Mouse (Mus musculus) fibroblast of lung, adult 2 months (primary cell): Measurements from ENCODE around the gene Nufip1.

Experiments
- DNase-seq: peaks from one replicate; pipeline ENCODE4 v3.0.0-alpha.2; 2011; ENCODE audit warnings: low read depth

The Nufip1 gene

GRCm38 (mm10) chr14:76110396-76111221 lies at the start of gene Nufip1, which contains the start of gene Gpalpp1:
Gene Nufip1 (plus strand): TSS chr14:76110891.
Gene Gpalpp1 (minus strand): TSS chr14:76110760.
- DNase-seq, result peak; percentile 91

- no peak for DNase-seq
These were observed 43.5 kb upstream of the Nufip1 start for GRCm38 (mm10) chr14:76067237-76067636.

- DNase-seq, result no peak
These were observed 42.4 kb upstream of the Nufip1 start for GRCm38 (mm10) chr14:76068296-76068695.

GRCm38 (mm10) chr14:76069296-76069695 lies 41.4 kb upstream of the Nufip1 start:
- DNase-seq, result peak; percentile 45

GRCm38 (mm10) chr14:76072626-76073025 lies 38.1 kb upstream of the Nufip1 start:
- DNase-seq, result no peak

GRCm38 (mm10) chr14:76074206-76074605 lies 36.5 kb upstream of the Nufip1 start:
- no peak for DNase-seq

- DNase-seq, result no peak
These were observed 35.0 kb upstream of the Nufip1 start for GRCm38 (mm10) chr14:76075721-76076120.

GRCm38 (mm10) chr14:76076602-76077001 lies 34.1 kb upstream of the Nufip1 start:
- no peak for DNase-seq

GRCm38 (mm10) chr14:76077088-76077491 lies 33.6 kb upstream of the Nufip1 start:
- no peak for DNase-seq

GRCm38 (mm10) chr14:76081451-76081850 lies 29.2 kb upstream of the Nufip1 start:
- DNase-seq, result no peak

GRCm38 (mm10) chr14:76082086-76082636 lies 28.5 kb upstream of the Nufip1 start:
- DNase-seq, result no peak

- no peak for DNase-seq
These were observed 26.5 kb upstream of the Nufip1 start for GRCm38 (mm10) chr14:76084188-76084587.

- no peak for DNase-seq
These were observed 13.4 kb upstream of the Nufip1 start for GRCm38 (mm10) chr14:76097244-76097643.

- no peak for DNase-seq
These were observed 12.9 kb upstream of the Nufip1 start for GRCm38 (mm10) chr14:76097815-76098214.

GRCm38 (mm10) chr14:76099543-76099942 lies 11.1 kb upstream of the Nufip1 start:
- peak; percentile 70 for DNase-seq

- no peak for DNase-seq
These were observed 5.1 kb downstream of the Nufip1 start for GRCm38 (mm10) chr14:76115744-76116143.

- DNase-seq, result no peak
These were observed 8.3 kb downstream of the Nufip1 start for GRCm38 (mm10) chr14:76118963-76119362.

- DNase-seq, result no peak
These were observed 9.8 kb downstream of the Nufip1 start for GRCm38 (mm10) chr14:76120472-76120871.

- DNase-seq, result no peak
These were observed 11.4 kb downstream of the Nufip1 start for GRCm38 (mm10) chr14:76121901-76122662.

- DNase-seq, result no peak
These were observed 12.0 kb downstream of the Nufip1 start for GRCm38 (mm10) chr14:76122663-76123058.

- no peak for DNase-seq
These were observed 16.6 kb downstream of the Nufip1 start for GRCm38 (mm10) chr14:76127311-76127710.

GRCm38 (mm10) chr14:76128174-76128573 lies 17.5 kb downstream of the Nufip1 start:
- no peak for DNase-seq

GRCm38 (mm10) chr14:76134975-76135374 lies 24.3 kb downstream of the Nufip1 start:
- DNase-seq, result no peak
